Mouse (Mus musculus) heart, postnatal 0 days (tissue): ENCODE measurements around the gene Eif3i.

Experiments
- CTCF ChIP-seq: IDR thresholded peaks from 2 replicates; pipeline ENCODE4 v1.5.1; 2016; ENCODE audit warnings: antibody characterized with exemption, control low read depth, low read depth
- EP300 ChIP-seq: IDR thresholded peaks from 2 replicates; pipeline ENCODE4 v1.6.1; 2016; ENCODE audit warnings: antibody characterized with exemption, low read depth

DNA sequence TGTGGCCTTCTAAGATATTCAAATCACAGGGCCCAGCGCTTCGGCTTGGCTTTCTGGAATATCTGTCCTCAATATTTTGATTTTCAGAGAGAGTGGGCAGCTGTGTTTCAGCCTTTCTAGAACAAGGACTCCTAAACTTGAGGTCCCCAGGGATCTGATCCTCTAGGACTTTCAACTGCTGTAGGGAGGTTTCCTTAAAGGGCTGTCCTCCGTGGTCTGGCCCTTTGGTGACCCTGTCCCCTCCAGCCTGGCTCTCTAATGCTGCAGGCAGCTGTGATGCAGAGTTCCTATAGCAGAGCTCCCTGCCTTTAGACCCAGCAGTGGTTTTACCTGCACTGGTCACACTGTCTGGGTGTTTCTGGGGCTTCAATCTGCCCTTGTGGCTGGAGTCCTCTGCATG lies 16.2 kb upstream of the Eif3i start:
- no peak for TF ChIP-seq CTCF
- no peak for TF ChIP-seq EP300
